Mouse (Mus musculus): ENCODE results near the gene Mthfsd.

DNA sequence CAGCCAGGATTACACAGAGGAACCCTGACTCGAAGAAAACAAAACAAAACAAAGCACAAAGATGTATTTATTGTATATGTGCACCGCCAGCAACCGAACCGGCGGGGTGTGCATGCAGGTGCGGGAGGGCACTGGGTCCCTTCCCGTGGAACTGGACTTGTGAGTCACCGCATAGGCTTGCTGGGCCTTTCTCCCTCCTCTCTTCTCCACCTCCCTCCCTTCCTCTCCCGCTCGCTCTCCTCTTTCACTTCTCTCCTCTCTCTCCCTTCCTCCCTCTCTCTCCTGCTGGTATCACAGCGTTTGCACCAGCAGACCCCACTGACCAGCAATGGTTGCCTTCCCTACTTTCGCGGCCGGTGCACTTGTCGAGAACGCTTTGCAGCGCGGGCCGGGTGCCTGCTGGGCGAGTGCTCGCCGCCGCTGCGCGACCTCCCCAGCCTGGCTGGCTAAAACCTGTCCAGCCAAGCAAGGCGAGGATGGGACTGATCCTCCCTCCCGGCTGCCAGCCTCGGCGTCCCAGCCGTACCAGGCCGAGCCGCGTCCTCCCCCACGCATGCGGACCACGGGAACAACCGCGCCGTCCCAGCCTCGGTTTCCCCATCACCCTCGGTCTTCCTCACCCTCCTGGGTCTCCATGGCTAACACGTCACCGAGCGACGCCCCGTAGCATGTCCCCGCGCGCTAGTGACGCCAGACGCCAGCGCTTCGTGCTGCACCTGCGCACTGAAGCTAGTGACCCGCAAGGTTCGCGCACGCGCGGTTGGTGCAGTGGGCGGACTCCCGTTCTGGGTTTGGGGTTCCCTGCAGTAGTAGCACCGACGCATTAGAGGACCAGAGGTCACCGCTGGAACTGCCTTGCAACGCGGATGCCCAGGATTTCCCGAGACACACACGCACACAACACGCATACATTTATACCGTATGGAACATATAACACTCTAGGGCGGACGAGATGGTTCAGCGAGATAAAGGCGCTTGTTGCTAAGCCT lies at the start of gene Mthfsd:
- TF ChIP-seq POLR2A (IDR thresholded peaks at IDR 0.05; ENCODE audit: insufficient read length, low read depth) (peak; percentile 94), MYOD1 (IDR thresholded peaks at IDR 0.05; ENCODE audit: control insufficient read depth in 1 of 3, insufficient read length in 2 of 3, low read depth in 2 of 3) (no peak), USF1 (IDR thresholded peaks at IDR 0.05; ENCODE audit: low read depth) (no peak), MAX (IDR thresholded peaks at IDR 0.05; ENCODE audit: low read depth) (no peak), TCF12 (IDR thresholded peaks at IDR 0.05; ENCODE audit: insufficient read depth, poor library complexity, severe bottlenecking) (no peak), POLR2AphosphoS2 (IDR thresholded peaks at IDR 0.05; ENCODE audit: insufficient read length, low read depth) (no peak), CEBPB (IDR thresholded peaks at IDR 0.05; ENCODE audit: insufficient read depth, poor library complexity, severe bottlenecking) (no peak), E2F4 (IDR thresholded peaks at IDR 0.05; ENCODE audit: insufficient read depth) (no peak), SRF (IDR thresholded peaks at IDR 0.05; ENCODE audit: control insufficient read depth, insufficient read length, low read depth) (peak; percentile 52), REST (IDR thresholded peaks at IDR 0.05; ENCODE audit: insufficient read depth, insufficient read length) (no peak)
